Mouse (Mus musculus): ENCODE data around the gene Plekho1. TPM values are rescaled to one million over a fixed set of nuclear protein-coding genes. Genes with fewer than 3 reads are reported as not detected.
A peak's percentile ranks its signal among the peaks of the same experiment; 100 is the strongest.
"Not testable (repeated sequence)": the region's sequence is repeated elsewhere in the genome, so short reads cannot be mapped to it uniquely, and the experiment has no call there.

Gene Plekho1
- polyA plus RNA-seq (2016; fragmentation: Nextera tagmentation; extraction: Ambion mirVana): 71.9 and 85.9 TPM in 2 replicates

DNA sequence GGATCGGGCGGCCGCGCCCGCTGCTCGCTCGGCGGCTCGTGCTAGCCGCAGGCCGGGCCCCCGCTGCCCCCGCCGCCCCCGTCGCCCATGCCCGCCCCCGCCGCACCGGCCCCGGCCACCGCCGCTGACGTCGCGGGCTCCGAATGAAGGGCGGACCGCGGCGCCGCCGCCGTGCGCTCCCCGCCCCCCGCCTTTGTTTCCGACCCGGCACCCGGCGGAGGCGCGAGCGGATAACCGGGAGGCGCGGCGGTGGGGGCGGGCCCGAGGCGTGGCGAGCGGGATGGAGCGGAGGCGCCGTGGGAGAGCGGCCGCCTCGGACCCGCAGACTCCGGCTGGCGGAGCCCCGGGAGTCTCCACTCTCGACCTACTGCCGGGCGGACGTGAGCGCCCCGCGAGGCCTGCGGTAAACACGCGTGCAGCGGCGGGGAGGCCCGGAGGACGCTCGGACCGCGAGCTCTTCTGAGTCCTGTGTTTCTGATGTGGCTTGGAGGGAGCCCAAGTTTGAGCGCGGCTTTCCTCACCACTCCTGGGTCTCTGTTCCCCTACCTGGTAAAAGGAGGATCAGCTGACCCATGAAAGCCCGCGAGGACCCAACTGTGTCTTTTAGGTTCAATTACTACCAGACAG lies at the start of gene Plekho1:
TSS of gene Plekho1 (minus strand) at position 200 of the 627 bp plus-strand sequence.
- H3K4me1 ChIP-seq: peaks cover 38% of the 10 kb centered on the region
- peak; percentile 36; the same call in 1 of the 2 replicates for ATAC-seq (ENCODE audit: insufficient number of reproducible peaks, insufficient read depth, low FRiP score, low TSS enrichment)

DNA sequence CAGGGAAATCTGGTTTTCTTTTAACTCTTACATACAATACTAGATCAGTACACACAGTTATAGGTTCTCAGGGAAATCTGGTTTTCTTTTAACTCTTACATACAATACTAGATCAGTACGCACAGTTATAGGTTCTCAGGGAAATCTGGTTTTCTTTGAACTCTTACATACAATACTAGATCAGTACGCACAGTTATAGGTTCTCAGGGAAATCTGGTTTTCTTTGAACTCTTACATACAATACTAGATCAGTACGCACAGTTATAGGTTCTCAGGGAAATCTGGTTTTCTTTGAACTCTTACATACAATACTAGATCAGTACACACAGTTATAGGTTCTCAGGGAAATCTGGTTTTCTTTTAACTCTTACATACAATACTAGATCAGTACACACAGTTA lies 48.8 kb upstream of the Plekho1 start:
- not testable (repeated sequence) for H3K9ac ChIP-seq; H3K4me3 ChIP-seq; H3K27ac ChIP-seq; ATAC-seq (ENCODE audit: insufficient number of reproducible peaks, insufficient read depth, low FRiP score, low TSS enrichment); H3K9me3 ChIP-seq; H3K27me3 ChIP-seq; H3K4me1 ChIP-seq; H3K4me2 ChIP-seq (replicated peaks)
- peaks cover 12% of the 10 kb centered on the region for H3K36me3 ChIP-seq
- WGBS: 88% methylated on average over 3 of the region's 3 CpGs

More for the DNA sequence above, at the start of gene Plekho1:
- Histone ChIP-seq H3K36me3 (peaks cover 21% of the 10 kb centered on the region), H3K4me3 (peak within 1 kb of the TSS; percentile 76), H3K4me2 (replicated peaks) (peak within 1 kb of the TSS; percentile 86), H3K27ac (peak within 1 kb of the TSS; percentile 100), H3K9me3 (no peaks in the 10 kb centered on the region), H3K27me3 (no peaks in the 10 kb centered on the region), H3K9ac (peak within 1 kb of the TSS; percentile 99)
- under 1% methylated on average over 75 of the region's 84 CpGs for WGBS

DNA sequence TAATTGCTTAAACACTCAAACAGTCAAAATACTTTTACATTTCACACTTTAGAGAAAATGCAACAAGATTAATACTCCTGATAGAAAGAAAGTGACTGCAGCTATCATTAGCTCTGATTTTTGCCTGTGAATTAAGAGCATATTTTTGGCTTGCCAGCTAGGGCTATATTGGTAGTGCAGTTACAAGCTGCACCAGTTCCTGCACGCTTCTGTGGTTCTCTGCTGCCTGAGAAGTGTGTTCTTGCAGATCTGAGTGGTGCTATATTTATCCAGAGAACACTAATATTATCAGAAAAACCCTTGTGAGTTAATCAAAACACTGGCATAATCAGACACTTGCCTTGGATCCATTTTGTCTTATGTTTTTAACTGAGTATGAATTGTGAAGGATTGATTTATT lies 47.3 kb upstream of the Plekho1 start:
- Histone ChIP-seq H3K9me3 (no peaks in the 10 kb centered on the region), H3K4me1 (no peaks in the 10 kb centered on the region), H3K36me3 (peaks cover 12% of the 10 kb centered on the region), H3K4me2 (replicated peaks) (no peak overlapping the region), H3K27ac (no peak overlapping the region), H3K9ac (no peak overlapping the region), H3K4me3 (no peak overlapping the region), H3K27me3 (no peaks in the 10 kb centered on the region)
- no peak for ATAC-seq (ENCODE audit: insufficient number of reproducible peaks, insufficient read depth, low FRiP score, low TSS enrichment)
- WGBS: 79% methylated on average over 1 of the region's 1 CpGs

DNA sequence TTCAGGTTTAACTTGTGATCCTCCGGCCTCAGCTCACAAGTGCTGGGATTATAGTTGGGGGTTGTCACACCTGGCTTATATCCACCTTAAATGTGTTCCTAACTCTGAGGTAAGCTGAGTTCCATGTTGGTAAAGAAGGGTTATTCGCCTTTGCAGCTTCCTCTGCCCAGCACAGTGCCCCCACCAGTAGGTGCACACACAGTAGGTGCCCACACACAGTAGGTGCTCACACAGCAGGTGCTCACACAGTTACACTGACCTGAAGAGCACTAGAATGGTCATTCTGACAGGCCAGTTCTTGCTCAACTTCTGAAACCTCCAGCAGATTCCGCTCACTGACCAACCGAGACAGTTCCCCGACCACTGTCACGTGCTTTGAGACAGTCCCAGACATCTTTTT lies 45.3 kb upstream of the Plekho1 start:
- no peaks in the 10 kb centered on the region for H3K27me3 ChIP-seq
- no peak overlapping the region for H3K27ac ChIP-seq
- H3K4me1 ChIP-seq: no peaks in the 10 kb centered on the region
- no peak overlapping the region for H3K4me2 ChIP-seq (replicated peaks)
- peaks cover 5% of the 10 kb centered on the region; the same call in 1 of the 2 replicates for H3K36me3 ChIP-seq
- 93% methylated on average over 6 of the region's 6 CpGs for WGBS
- no peak overlapping the region for H3K4me3 ChIP-seq
- no peaks in the 10 kb centered on the region for H3K9me3 ChIP-seq
- no peak overlapping the region for H3K9ac ChIP-seq
- no peak for ATAC-seq (ENCODE audit: insufficient number of reproducible peaks, insufficient read depth, low FRiP score, low TSS enrichment)

DNA sequence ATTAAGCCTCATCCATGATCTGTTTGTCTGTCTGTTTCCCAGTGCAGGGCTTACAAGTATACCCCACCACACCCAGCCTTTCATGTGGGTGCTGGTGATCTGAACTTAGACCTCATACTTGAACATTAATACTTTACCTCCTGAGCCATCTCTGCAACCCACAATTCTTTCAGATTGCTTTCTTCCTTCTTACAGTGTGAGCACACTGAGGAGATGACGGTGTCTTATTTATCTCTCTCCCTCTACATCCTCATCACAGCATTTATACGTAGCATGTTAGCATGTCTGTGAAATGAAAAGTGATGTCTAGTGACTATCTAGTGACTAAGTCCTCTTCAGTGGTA lies 44.8 kb upstream of the Plekho1 start:
- Histone ChIP-seq H3K27me3 (no peaks in the 10 kb centered on the region), H3K4me3 (no peak overlapping the region), H3K27ac (no peak overlapping the region), H3K4me2 (replicated peaks) (no peak overlapping the region), H3K9me3 (no peaks in the 10 kb centered on the region), H3K9ac (no peak overlapping the region), H3K4me1 (no peaks in the 10 kb centered on the region), H3K36me3 (0 out of 2 replicates have a peak, but pooled peaks cover under 1% of the 10 kb centered on the region)
- WGBS: 94% methylated on average over 2 of the region's 2 CpGs
- ATAC-seq (ENCODE audit: insufficient number of reproducible peaks, insufficient read depth, low FRiP score, low TSS enrichment): no peak

DNA sequence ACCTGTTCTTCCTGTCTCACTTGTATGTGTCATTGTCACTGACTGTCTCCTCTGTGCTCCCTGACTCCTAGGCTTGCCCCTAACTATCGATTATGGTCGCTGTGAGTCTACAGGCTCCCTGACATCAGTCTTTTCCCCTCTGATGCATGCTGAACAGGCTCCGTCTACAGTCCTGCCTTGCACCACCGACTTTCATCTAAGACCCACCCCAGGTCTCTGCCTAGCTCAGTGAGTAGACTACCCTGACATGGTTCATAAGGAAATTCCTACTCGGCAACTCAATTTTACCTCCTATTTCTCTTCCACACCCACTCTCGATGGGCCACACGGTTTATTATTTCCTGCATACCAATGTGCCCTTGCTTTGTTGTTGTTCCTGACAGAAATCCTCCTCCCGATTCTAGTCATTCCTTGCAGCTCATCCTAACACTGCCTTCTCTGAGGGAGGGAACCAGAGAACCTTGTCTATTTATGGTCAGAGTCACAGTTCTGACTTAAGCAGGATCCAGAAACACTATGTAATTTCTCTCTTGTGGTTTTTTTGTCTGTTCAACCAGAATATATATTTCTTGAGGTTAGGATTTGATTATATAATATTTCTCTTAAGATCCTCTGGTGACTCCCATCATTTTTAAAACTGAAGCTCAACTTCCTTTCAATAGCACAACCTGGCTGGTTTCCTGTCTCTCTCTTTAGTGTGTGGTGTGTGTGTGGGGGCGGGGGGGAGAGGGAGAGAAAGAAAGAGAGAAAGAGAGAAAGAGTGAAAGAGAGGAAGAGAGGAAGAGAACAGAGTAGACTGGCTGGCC lies 44.3 kb upstream of the Plekho1 start:
- Histone ChIP-seq H3K9ac (no peak overlapping the region), H3K27ac (no peak overlapping the region), H3K4me3 (no peak overlapping the region), H3K36me3 (no peaks in the 10 kb centered on the region), H3K4me2 (replicated peaks) (no peak overlapping the region), H3K9me3 (no peaks in the 10 kb centered on the region), H3K27me3 (no peaks in the 10 kb centered on the region), H3K4me1 (no peaks in the 10 kb centered on the region)
- WGBS: 79% methylated on average over 9 of the region's 9 CpGs
- ATAC-seq (ENCODE audit: insufficient number of reproducible peaks, insufficient read depth, low FRiP score, low TSS enrichment): no peak

DNA sequence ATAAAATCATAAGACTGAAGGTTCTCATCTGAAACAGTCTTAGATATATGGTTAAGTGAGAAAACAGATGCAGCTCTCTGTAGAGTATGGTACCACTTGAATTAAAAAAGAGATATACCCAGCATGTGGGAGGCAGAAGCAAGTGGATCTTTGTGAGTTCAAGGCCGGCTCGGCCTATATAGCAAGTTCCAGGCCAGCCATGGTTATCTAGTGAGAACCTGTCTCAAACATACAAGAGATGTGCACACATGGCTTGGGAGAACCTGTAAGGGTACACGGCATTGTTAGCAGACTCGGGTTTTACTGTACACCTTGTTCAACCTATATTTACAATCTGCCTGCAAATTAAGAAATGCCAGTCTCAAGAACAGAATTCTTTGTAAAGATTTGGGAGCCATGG lies 43.0 kb upstream of the Plekho1 start:
- no peak overlapping the region for H3K4me2 ChIP-seq (replicated peaks)
- no peaks in the 10 kb centered on the region for H3K27me3 ChIP-seq
- 96% methylated on average over 4 of the region's 4 CpGs for WGBS
- H3K27ac ChIP-seq: no peak overlapping the region
- H3K36me3 ChIP-seq: no peaks in the 10 kb centered on the region
- ATAC-seq (ENCODE audit: insufficient number of reproducible peaks, insufficient read depth, low FRiP score, low TSS enrichment): no peak
- H3K4me3 ChIP-seq: no peak overlapping the region
- no peak overlapping the region for H3K9ac ChIP-seq
- no peaks in the 10 kb centered on the region for H3K4me1 ChIP-seq
- H3K9me3 ChIP-seq: no peaks in the 10 kb centered on the region

DNA sequence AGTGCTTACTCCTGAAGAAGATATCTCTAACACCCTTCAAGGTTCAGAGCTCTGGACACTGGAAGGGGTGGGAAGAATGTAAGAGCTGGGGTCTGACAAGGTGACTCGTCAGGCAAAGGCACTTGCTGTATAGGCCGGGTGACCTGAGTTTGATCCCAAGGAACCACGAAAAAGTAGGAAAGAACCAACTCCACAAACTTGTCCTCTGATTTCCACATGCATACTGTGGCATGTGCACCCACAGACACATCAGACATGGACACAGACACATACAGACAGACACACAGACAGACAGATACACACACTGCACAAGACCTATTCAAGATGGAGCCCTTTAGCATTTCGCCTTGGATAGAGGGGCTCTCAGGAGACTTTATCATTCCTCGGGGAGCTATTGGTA lies 42.4 kb upstream of the Plekho1 start:
- Histone ChIP-seq H3K4me1 (no peaks in the 10 kb centered on the region), H3K9ac (no peak overlapping the region), H3K27me3 (no peaks in the 10 kb centered on the region), H3K4me3 (no peak overlapping the region), H3K36me3 (0 out of 2 replicates have a peak, but pooled peaks cover 5% of the 10 kb centered on the region), H3K27ac (no peak overlapping the region), H3K4me2 (replicated peaks) (no peak overlapping the region), H3K9me3 (no peaks in the 10 kb centered on the region)
- WGBS: 87% methylated on average over 5 of the region's 5 CpGs
- no peak for ATAC-seq (ENCODE audit: insufficient number of reproducible peaks, insufficient read depth, low FRiP score, low TSS enrichment)

DNA sequence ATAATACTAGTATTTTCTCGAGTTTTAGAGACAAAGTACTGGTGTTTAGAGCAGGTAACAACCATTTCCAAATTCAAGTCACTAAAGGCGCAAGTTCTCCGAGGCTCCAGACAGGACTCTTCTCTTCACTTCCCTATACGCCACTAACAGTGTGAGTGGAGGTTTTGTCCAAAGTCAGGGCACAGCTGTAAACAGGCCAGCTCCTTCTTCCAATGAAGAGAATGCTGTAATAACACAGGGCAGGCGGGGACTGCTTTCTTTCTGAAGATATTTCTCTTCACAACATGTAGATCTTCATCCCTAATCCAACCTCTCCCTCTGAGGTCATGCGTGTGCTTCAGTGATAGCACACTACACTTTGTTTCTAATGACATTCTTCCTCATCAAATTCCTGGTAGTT lies 41.0 kb upstream of the Plekho1 start:
- 90% methylated on average over 6 of the region's 6 CpGs for WGBS
- no peaks in the 10 kb centered on the region for H3K4me1 ChIP-seq

DNA sequence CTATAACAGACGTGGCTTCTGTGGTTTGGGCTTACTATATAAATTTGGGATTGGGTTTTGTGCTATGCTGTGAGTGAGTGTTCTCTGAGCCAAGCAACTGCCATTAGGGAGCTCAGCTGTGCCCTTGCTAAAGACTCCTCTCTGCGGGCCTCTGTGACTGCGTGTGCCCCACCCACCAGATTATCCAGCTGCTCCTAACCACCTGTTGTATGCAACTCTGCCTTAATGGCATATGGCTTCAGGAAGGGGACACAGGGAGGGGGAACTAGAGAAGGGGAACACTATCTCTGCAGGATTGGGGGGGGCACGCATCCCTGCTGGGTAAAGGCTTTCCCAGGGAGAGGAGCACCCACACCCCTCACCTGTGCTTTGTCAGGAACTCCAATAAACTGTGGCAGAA lies 37.2 kb upstream of the Plekho1 start:
- H3K9me3 ChIP-seq: no peaks in the 10 kb centered on the region
- WGBS: 79% methylated on average over 4 of the region's 4 CpGs
- no peaks in the 10 kb centered on the region for H3K4me1 ChIP-seq
- H3K4me3 ChIP-seq: no peak overlapping the region
- no peak overlapping the region for H3K9ac ChIP-seq
- H3K27ac ChIP-seq: no peak overlapping the region
- 0 out of 2 replicates have a peak, but pooled peaks have one; percentile 22 for ATAC-seq (ENCODE audit: insufficient number of reproducible peaks, insufficient read depth, low FRiP score, low TSS enrichment)
- no peak overlapping the region for H3K4me2 ChIP-seq (replicated peaks)
- 0 out of 2 replicates have a peak, but pooled peaks cover 10% of the 10 kb centered on the region for H3K36me3 ChIP-seq
- H3K27me3 ChIP-seq: no peaks in the 10 kb centered on the region

More for the DNA sequence above, 41.0 kb upstream of the Plekho1 start:
- Histone ChIP-seq H3K36me3 (0 out of 2 replicates have a peak, but pooled peaks cover 7% of the 10 kb centered on the region), H3K4me3 (no peak overlapping the region), H3K27me3 (no peaks in the 10 kb centered on the region), H3K9me3 (no peaks in the 10 kb centered on the region), H3K9ac (no peak overlapping the region), H3K27ac (no peak overlapping the region), H3K4me2 (replicated peaks) (no peak overlapping the region)
- ATAC-seq (ENCODE audit: insufficient number of reproducible peaks, insufficient read depth, low FRiP score, low TSS enrichment): no peak

DNA sequence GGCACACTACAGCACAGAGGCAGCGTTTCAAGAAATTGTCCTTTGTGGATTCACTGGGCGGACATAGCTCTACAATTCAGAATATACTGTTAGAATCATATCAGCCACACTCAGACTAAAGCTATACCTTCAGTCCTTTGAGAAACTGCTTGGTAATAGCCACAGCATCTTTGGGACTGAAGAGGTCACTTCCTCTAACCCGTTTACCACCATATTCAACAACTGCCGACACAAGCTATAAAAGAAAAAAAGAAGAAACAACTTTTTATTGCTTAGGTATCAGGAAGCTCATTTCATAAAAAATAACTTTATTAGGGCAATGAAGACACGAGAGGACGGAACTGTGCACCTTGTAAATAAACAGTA lies 36.8 kb upstream of the Plekho1 start:
- WGBS: 86% methylated on average over 6 of the region's 6 CpGs
- Histone ChIP-seq H3K4me1 (no peaks in the 10 kb centered on the region), H3K36me3 (0 out of 2 replicates have a peak, but pooled peaks cover 10% of the 10 kb centered on the region), H3K9me3 (no peaks in the 10 kb centered on the region), H3K4me2 (replicated peaks) (no peak overlapping the region), H3K27ac (no peak overlapping the region), H3K9ac (no peak overlapping the region), H3K4me3 (no peak overlapping the region), H3K27me3 (no peaks in the 10 kb centered on the region)
- ATAC-seq (ENCODE audit: insufficient number of reproducible peaks, insufficient read depth, low FRiP score, low TSS enrichment): no peak
